Mouse (Mus musculus): ENCODE data around the gene Ercc4. TPM values are rescaled to one million over a fixed set of nuclear protein-coding genes. Genes with fewer than 3 reads are reported as not detected.
A peak's percentile ranks its signal among the peaks of the same experiment; 100 is the strongest.

The Ercc4 gene
- polyA plus RNA-seq, 1 experiment from 2014 or later = 14.9 TPM

DNA sequence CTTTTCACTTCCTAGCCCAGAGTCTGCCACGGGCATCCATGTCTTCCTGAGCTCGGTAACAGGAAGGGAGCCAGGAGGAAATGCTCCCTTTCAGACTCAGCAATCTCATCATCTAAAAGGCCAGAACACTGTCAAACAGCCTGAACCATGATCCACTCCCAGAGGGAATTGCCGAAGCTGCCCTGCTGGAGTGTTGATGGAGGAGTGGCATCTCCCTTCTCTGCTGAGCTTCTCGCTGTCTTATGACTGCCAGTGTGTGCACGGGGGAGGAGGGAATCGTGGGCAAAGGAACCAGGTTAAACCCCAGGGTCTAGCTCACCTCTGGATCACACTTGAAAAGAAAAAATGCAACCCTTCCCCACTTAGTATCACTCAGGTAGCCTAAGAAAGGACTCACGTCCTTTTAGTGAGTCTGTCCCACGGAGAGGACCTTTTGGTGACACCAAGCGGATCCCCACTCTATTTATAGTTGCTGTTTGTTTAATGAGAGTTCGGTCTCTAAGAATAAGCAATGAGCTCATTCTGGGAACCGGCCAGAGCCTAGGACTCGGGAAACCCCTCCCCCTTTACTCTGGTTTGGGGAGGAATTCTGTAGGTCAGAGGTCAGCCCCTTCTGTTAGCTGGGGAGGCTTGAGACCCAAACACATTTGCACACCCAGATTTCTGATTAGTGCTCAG lies 80.1 kb downstream of the Ercc4 start:
- no peaks in the 10 kb centered on the region for H3K4me1 ChIP-seq (replicated peaks)
- H3K27me3 ChIP-seq = no peaks in the 10 kb centered on the region
- no peak for ATAC-seq (ENCODE audit: low FRiP score)
- H3K36me3 ChIP-seq = no peaks in the 10 kb centered on the region
- 56% methylated on average over 12 of the region's 12 CpGs for WGBS
- no peak overlapping the region for H3K27ac ChIP-seq
- no peak overlapping the region for H3K4me3 ChIP-seq
- H3K9me3 ChIP-seq = no peaks in the 10 kb centered on the region
- H3K9ac ChIP-seq = no peak overlapping the region
- no peak overlapping the region for H3K4me2 ChIP-seq

- 79% methylated on average over 5 of the region's 5 CpGs for WGBS
- Histone ChIP-seq H3K4me3 (no peak overlapping the region), H3K27me3 (no peaks in the 10 kb centered on the region), H3K36me3 (no peaks in the 10 kb centered on the region), H3K4me2 (no peak overlapping the region), H3K9ac (no peak overlapping the region), H3K9me3 (no peaks in the 10 kb centered on the region), H3K27ac (no peak overlapping the region), H3K4me1 (replicated peaks) (no peaks in the 10 kb centered on the region)
- ATAC-seq (ENCODE audit: low FRiP score) = no peak
Measured at GRCm38 (mm10) chr16:13190471-13190870, 81.0 kb downstream of the Ercc4 start.

DNA sequence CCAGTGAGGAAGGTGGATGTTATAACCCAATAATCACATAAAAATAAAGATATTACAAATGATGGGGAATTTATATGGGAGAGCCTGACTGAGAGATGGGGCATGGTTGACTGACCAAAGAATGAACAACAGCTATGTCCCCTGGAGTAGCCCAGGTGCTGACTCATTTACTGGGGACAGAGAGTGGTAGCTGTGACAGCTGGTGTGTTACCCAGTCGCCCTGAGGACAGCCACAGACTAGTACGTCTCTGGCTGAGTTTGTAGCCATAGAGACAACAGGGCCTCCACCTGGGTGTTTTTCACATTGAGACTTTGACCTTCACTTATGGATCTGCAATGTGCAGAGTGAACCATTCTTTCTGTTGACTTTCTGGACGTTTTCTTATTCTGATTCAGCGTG lies 81.7 kb downstream of the Ercc4 start:
- no peak for ATAC-seq (ENCODE audit: low FRiP score)
- Histone ChIP-seq H3K27ac (no peak overlapping the region), H3K9me3 (no peaks in the 10 kb centered on the region), H3K4me3 (no peak overlapping the region), H3K4me2 (no peak overlapping the region), H3K4me1 (replicated peaks) (no peaks in the 10 kb centered on the region), H3K36me3 (no peaks in the 10 kb centered on the region), H3K9ac (no peak overlapping the region), H3K27me3 (no peaks in the 10 kb centered on the region)
- 73% methylated on average over 4 of the region's 4 CpGs for WGBS

DNA sequence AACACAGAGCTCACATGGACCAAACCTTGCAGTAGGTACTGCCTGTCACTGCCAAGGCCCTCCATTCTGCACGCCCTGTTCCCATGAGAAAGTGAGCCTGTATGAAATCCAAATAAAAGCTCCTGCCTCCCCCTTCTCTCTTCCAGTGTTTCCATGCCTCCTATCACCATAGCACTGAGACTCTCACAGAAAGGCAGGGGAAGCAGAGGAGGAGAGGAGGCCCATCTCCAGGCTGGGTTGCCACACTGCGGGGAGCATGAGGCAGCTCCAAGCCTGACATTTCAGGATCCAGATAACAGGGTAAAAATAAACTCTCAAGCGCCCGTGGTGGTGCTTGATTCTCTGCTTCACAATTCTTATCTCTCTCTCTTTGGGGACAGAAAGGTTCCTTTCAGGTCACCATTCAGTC lies 84.2 kb downstream of the Ercc4 start:
- no peak for ATAC-seq (ENCODE audit: low FRiP score)
- no peak overlapping the region for H3K9ac ChIP-seq
- H3K9me3 ChIP-seq = no peaks in the 10 kb centered on the region

GRCm38 (mm10) chr16:13194882-13195281 lies 85.4 kb downstream of the Ercc4 start:
- Histone ChIP-seq H3K27me3 (no peaks in the 10 kb centered on the region), H3K36me3 (no peaks in the 10 kb centered on the region), H3K4me2 (no peak overlapping the region), H3K27ac (no peak overlapping the region), H3K4me1 (replicated peaks) (peaks cover 23% of the 10 kb centered on the region), H3K9ac (no peak overlapping the region), H3K4me3 (no peak overlapping the region), H3K9me3 (no peaks in the 10 kb centered on the region)
- 88% methylated on average over 5 of the region's 5 CpGs for WGBS
- no peak for ATAC-seq (ENCODE audit: low FRiP score)

More for the DNA sequence above, 84.2 kb downstream of the Ercc4 start:
- H3K27ac ChIP-seq = no peak overlapping the region
- H3K36me3 ChIP-seq = no peaks in the 10 kb centered on the region
- H3K4me2 ChIP-seq = no peak overlapping the region
- WGBS = 88% methylated on average over 4 of the region's 4 CpGs
- H3K27me3 ChIP-seq = no peaks in the 10 kb centered on the region
- H3K4me3 ChIP-seq = no peak overlapping the region
- peaks cover 19% of the 10 kb centered on the region for H3K4me1 ChIP-seq (replicated peaks)

DNA sequence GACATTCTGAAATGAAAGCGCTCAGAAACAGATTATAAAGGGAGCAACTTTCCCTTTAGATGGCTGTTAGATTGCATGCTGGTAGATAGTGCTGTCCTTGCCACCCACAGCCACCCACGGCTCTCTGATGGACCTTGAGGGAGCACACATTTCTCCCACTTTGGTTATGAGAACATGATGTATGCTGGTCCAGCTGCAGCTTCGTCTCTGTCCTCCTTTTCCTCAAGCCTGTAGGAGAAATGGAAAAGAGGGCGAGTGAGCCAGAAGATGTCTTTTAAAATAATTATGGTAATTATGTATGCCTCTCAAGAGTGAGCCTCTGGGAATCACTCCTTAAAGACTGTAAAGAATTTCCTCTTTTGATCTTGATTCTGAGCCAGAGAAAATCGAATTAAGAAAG lies 87.1 kb downstream of the Ercc4 start:
- Histone ChIP-seq H3K4me3 (no peak overlapping the region), H3K4me1 (replicated peaks) (peaks cover 23% of the 10 kb centered on the region), H3K9ac (no peak overlapping the region), H3K4me2 (no peak overlapping the region), H3K9me3 (no peaks in the 10 kb centered on the region), H3K27me3 (no peaks in the 10 kb centered on the region), H3K36me3 (no peaks in the 10 kb centered on the region), H3K27ac (peak overlapping the region; percentile 32; the same call in 1 of the 2 replicates)
- no peak for ATAC-seq (ENCODE audit: low FRiP score)
- 46% methylated on average over 5 of the region's 5 CpGs for WGBS

GRCm38 (mm10) chr16:13197293-13197692 lies 87.8 kb downstream of the Ercc4 start:
- peaks cover 23% of the 10 kb centered on the region for H3K4me1 ChIP-seq (replicated peaks)

DNA sequence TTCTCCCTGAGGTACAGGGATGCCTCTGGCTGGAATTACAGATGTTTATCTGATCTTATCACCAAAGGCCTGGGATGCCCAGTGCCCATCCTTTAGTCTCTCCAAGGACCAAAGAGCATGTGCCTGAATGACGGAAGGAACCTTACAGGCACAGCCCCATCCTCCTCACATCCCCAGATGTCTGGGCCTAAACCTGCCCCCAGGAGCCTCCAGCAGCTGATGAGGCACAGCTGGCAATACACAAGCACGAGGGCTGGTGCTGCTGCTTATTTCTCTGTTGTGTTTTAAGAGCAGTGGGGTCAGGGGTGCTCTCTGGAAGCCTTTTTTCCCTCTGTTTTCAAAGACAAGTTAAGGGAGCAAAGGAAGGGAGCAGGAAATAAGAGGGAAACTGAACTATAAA lies 89.7 kb downstream of the Ercc4 start:
- Histone ChIP-seq H3K36me3 (no peaks in the 10 kb centered on the region), H3K27ac (no peak overlapping the region; the same call in 1 of the 2 replicates), H3K4me1 (replicated peaks) (peaks cover 23% of the 10 kb centered on the region), H3K9ac (no peak overlapping the region), H3K4me2 (no peak overlapping the region), H3K27me3 (no peaks in the 10 kb centered on the region), H3K4me3 (no peak overlapping the region), H3K9me3 (no peaks in the 10 kb centered on the region)
- WGBS = 30% methylated on average over 2 of the region's 2 CpGs
- ATAC-seq (ENCODE audit: low FRiP score) = no peak

More at GRCm38 (mm10) chr16:13197293-13197692, 87.8 kb downstream of the Ercc4 start:
- H3K27me3 ChIP-seq = no peaks in the 10 kb centered on the region
- H3K9ac ChIP-seq = no peak overlapping the region
- H3K36me3 ChIP-seq = no peaks in the 10 kb centered on the region
- no peak overlapping the region for H3K4me2 ChIP-seq
- H3K9me3 ChIP-seq = no peaks in the 10 kb centered on the region
- 33% methylated on average over 5 of the region's 5 CpGs for WGBS
- ATAC-seq (ENCODE audit: low FRiP score) = no peak
- H3K27ac ChIP-seq = peak overlapping the region; percentile 32; the same call in 1 of the 2 replicates
- no peak overlapping the region for H3K4me3 ChIP-seq

Other genes with a start within 250 kb of the Ercc4 start
- 10.7 and 12.7 TPM in 2 replicates for gene Mrtfb, start 146.8 kb downstream of the Ercc4 start, polyA plus RNA-seq (2015; fragmentation: Nextera tagmentation; extraction: Ambion mirVana)

Data from hindbrain, embryonic 13.5 days (tissue).